Mouse (Mus musculus): ENCODE results near the gene Clasp1. TPM values are rescaled to one million over a fixed set of nuclear protein-coding genes. Genes with fewer than 3 reads are reported as not detected.

Clasp1 gene
- polyA plus RNA-seq, 1 experiment from 2014 or later, result 14.8 TPM

DNA sequence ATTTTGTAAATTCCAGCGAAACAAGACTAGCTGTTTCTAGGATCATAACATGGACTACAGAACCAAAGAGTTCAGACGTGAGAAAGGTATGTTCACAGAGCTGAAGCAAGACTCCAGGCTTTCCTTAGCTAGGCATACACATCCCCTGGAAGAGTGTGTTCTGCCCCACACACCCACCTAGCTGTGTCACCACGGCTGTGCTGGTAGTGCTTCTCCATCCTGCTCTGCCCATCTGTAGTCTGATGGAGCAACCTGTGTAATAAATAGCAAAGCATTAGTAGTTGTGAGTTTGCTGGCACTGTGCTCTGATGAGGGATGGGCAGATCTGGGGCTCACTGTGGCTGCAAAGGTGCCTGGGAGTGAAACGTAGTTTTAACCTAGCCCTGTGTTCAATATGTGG, 163.2 kb downstream of the Clasp1 start:
- no peak for DNase-seq (ENCODE audit: low spot score)
- Histone ChIP-seq H3K9me3 (ENCODE audit: low read length) (no peaks in the 10 kb centered on the region), H3K36me3 (ENCODE audit: insufficient read depth, low read length) (peaks cover 37% of the 10 kb centered on the region), H3K4me2 (replicated peaks; ENCODE audit: low read depth, low read length) (no peak overlapping the region), H3K27ac (ENCODE audit: low read length) (no peak overlapping the region), H3K27me3 (replicated peaks; ENCODE audit: insufficient read depth, low read length) (no peaks in the 10 kb centered on the region), H3K4me1 (ENCODE audit: insufficient read depth, low read depth, low read length) (no peaks in the 10 kb centered on the region), H3K4me3 (ENCODE audit: low read depth, low read length) (no peak overlapping the region), H3K9ac (replicated peaks; ENCODE audit: low read depth) (no peak overlapping the region)
- 81% methylated on average over 4 of the region's 4 CpGs for WGBS
- TF ChIP-seq CTCF (IDR thresholded peaks at IDR 0.05) (no peak), EP300 (IDR thresholded peaks at IDR 0.05) (no peak)
- ATAC-seq, result no peak

DNA sequence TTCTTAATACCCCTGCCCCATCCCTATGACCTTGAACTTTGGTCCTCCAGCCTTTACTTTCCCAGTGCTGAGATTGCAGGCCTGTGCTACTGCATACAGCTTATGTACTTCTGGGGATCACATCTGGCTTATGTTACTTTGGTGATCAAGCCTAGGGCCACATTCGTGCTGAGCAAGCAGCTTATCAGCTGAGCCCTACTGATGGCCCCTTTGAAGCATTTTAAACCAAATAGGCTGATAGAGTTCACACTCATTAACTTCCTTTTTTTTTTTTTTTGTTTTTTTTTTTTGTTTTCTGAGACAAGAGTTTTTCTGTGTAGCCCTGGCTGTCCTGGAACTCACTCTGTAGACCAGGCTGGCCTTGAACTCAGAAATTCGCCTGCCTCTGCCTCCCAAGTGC, 164.2 kb downstream of the Clasp1 start:
- Histone ChIP-seq H3K27me3 (replicated peaks; ENCODE audit: insufficient read depth, low read length) (no peaks in the 10 kb centered on the region), H3K4me3 (ENCODE audit: low read depth, low read length) (no peak overlapping the region), H3K36me3 (ENCODE audit: insufficient read depth, low read length) (peaks cover 37% of the 10 kb centered on the region), H3K4me2 (replicated peaks; ENCODE audit: low read depth, low read length) (no peak overlapping the region), H3K4me1 (ENCODE audit: insufficient read depth, low read depth, low read length) (no peaks in the 10 kb centered on the region), H3K27ac (ENCODE audit: low read length) (no peak overlapping the region), H3K9ac (replicated peaks; ENCODE audit: low read depth) (no peak overlapping the region), H3K9me3 (ENCODE audit: low read length) (no peaks in the 10 kb centered on the region)
- TF ChIP-seq CTCF (IDR thresholded peaks at IDR 0.05) (no peak), EP300 (IDR thresholded peaks at IDR 0.05) (no peak)
- ATAC-seq (no peak), DNase-seq (ENCODE audit: low spot score) (no peak)
- 78% methylated on average over 2 of the region's 2 CpGs for WGBS

DNA sequence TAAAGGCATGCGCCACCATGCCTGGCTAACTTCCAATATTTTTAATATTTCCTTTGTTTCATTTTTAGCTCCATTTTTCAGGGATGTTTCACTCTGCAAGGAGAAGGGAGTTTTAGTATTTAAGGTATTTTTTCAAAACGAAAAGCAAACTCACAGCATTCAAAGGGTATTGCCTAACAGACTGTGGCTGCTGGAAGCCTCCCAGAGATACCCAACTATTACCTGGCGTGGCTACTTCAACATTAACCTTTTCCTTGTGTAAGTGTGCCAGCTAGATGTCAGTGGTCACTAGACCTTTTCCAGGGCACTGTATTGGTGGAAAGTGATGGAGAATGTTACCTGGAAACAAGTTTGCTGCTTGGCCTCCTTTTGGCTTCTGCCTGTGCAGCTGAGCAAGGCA, 164.6 kb downstream of the Clasp1 start:
- H3K9me3 ChIP-seq (ENCODE audit: low read length), result no peaks in the 10 kb centered on the region
- no peak overlapping the region for H3K27ac ChIP-seq (ENCODE audit: low read length)
- H3K4me2 ChIP-seq (replicated peaks; ENCODE audit: low read depth, low read length), result no peak overlapping the region
- no peaks in the 10 kb centered on the region for H3K27me3 ChIP-seq (replicated peaks; ENCODE audit: insufficient read depth, low read length)
- TF ChIP-seq CTCF (IDR thresholded peaks at IDR 0.05) (no peak), EP300 (IDR thresholded peaks at IDR 0.05) (no peak)
- peaks cover 37% of the 10 kb centered on the region for H3K36me3 ChIP-seq (ENCODE audit: insufficient read depth, low read length)
- H3K9ac ChIP-seq (replicated peaks; ENCODE audit: low read depth), result no peak overlapping the region
- H3K4me1 ChIP-seq (ENCODE audit: insufficient read depth, low read depth, low read length), result no peaks in the 10 kb centered on the region
- no peak overlapping the region for H3K4me3 ChIP-seq (ENCODE audit: low read depth, low read length)
- peak; percentile 33; the same call in 1 of the 2 replicates for ATAC-seq
- WGBS, result 68% methylated on average over 3 of the region's 3 CpGs
- peak; percentile 24 for DNase-seq (ENCODE audit: low spot score)

DNA sequence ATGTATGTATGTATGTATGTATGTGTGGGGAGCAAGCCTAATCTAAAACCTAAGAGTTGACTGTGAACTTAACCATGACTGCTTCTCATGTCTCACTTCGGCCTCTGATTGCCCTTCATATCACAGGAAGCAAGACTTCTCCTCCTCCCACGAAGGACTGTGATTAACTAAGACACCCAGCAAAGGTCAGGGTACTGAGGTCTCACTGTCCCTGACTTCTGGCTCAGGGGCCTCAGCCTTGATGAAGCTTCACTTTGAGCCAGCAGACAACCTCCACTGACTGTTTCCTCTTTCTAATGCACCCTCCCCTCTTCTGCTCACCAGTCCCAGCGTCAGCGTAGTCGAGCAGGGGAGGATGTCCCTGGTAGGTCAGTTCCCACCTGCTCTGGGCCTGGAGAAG, 166.1 kb downstream of the Clasp1 start:
- H3K4me1 ChIP-seq (ENCODE audit: insufficient read depth, low read depth, low read length), result no peaks in the 10 kb centered on the region
- DNase-seq (ENCODE audit: low spot score) (no peak), ATAC-seq (no peak)
- H3K36me3 ChIP-seq (ENCODE audit: insufficient read depth, low read length), result peaks cover 34% of the 10 kb centered on the region
- no peak overlapping the region for H3K27ac ChIP-seq (ENCODE audit: low read length)
- no peak overlapping the region for H3K4me2 ChIP-seq (replicated peaks; ENCODE audit: low read depth, low read length)
- H3K9me3 ChIP-seq (ENCODE audit: low read length), result no peaks in the 10 kb centered on the region
- no peak overlapping the region for H3K9ac ChIP-seq (replicated peaks; ENCODE audit: low read depth)
- no peak for TF ChIP-seq CTCF (IDR thresholded peaks at IDR 0.05)
- H3K4me3 ChIP-seq (ENCODE audit: low read depth, low read length), result no peak overlapping the region
- no peaks in the 10 kb centered on the region for H3K27me3 ChIP-seq (replicated peaks; ENCODE audit: insufficient read depth, low read length)
- WGBS, result 78% methylated on average over 5 of the region's 5 CpGs

DNA sequence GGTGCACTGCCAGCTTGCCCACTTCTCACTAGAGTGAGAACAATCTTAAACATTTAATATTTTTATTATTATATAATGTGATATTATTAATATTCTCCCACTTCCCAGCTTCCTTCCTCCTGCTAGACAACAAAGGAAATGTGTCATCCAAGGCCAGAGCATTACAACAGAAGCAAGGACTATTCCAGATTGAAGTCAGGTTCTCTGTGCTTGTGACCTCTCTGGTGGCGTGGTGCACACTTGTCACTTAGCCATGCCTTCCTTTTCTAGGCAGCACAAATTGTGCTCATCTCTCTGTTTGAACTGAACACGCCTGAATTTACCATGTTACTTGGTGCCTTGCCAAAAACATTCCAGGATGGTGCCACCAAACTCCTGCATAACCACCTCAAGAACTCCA, 170.9 kb downstream of the Clasp1 start:
- ATAC-seq, result no peak
- Histone ChIP-seq H3K9me3 (ENCODE audit: low read length) (no peaks in the 10 kb centered on the region), H3K36me3 (ENCODE audit: insufficient read depth, low read length) (peaks cover 42% of the 10 kb centered on the region), H3K4me1 (ENCODE audit: insufficient read depth, low read depth, low read length) (no peaks in the 10 kb centered on the region), H3K27me3 (replicated peaks; ENCODE audit: insufficient read depth, low read length) (no peaks in the 10 kb centered on the region), H3K9ac (replicated peaks; ENCODE audit: low read depth) (no peak overlapping the region), H3K4me3 (ENCODE audit: low read depth, low read length) (no peak overlapping the region), H3K27ac (ENCODE audit: low read length) (no peak overlapping the region), H3K4me2 (replicated peaks; ENCODE audit: low read depth, low read length) (no peak overlapping the region)
- TF ChIP-seq EP300 (IDR thresholded peaks at IDR 0.05) (no peak), CTCF (IDR thresholded peaks at IDR 0.05) (no peak)
- DNase-seq (ENCODE audit: low spot score), result no peak
- 68% methylated on average over 2 of the region's 2 CpGs for WGBS

DNA sequence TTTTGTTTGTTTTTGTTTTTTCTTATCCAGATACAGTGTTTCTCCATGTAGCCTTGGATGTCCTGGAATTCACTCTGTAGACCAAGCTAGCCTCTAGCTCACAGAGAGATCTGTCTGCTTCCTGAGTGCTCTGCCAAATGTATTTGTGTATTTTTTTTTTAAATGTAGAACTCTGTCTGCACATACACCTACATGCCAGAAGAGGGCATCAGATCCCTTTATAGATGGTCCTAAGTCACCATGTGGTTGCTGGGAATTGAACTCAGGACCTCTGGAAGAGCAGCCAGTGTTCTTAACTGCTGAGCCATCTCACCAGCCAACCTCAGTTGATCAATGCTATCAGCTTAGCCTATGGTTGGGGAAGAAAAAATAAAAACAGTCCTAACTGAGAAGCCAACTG, 175.7 kb downstream of the Clasp1 start:
- DNase-seq (ENCODE audit: low spot score) (peak; percentile 33), ATAC-seq (no peak)
- TF ChIP-seq CTCF (IDR thresholded peaks at IDR 0.05) (peak; percentile 60), EP300 (IDR thresholded peaks at IDR 0.05) (no peak)
- Histone ChIP-seq H3K27me3 (replicated peaks; ENCODE audit: insufficient read depth, low read length) (no peaks in the 10 kb centered on the region), H3K9me3 (ENCODE audit: low read length) (no peaks in the 10 kb centered on the region), H3K4me1 (ENCODE audit: insufficient read depth, low read depth, low read length) (no peaks in the 10 kb centered on the region), H3K27ac (ENCODE audit: low read length) (no peak overlapping the region), H3K4me3 (ENCODE audit: low read depth, low read length) (no peak overlapping the region), H3K4me2 (replicated peaks; ENCODE audit: low read depth, low read length) (no peak overlapping the region), H3K9ac (replicated peaks; ENCODE audit: low read depth) (no peak overlapping the region), H3K36me3 (ENCODE audit: insufficient read depth, low read length) (peaks cover 34% of the 10 kb centered on the region; the same call in 1 of the 2 replicates)

DNA sequence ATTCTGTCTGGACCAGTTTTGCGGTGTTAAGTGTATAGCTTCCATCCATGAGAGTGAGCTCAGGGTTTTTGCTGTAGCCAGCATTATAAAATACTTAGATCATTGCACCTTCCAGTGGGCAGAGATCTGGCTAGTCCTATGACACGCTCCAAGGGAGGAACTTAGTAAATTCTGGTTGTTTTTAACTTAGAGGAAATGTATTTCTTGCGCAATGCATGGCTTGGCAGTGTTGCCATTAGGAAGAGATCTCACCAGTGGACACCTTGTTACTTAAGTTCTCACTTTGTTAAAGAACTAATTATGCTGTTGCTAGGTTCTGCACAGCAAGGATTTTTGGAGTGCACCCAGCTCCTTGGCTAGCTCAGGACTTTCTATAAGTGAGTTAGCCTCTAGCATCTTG, 178.8 kb downstream of the Clasp1 start:
- DNase-seq (ENCODE audit: low spot score) (no peak), ATAC-seq (no peak)
- Histone ChIP-seq H3K27me3 (replicated peaks; ENCODE audit: insufficient read depth, low read length) (no peaks in the 10 kb centered on the region), H3K9me3 (ENCODE audit: low read length) (no peaks in the 10 kb centered on the region), H3K36me3 (ENCODE audit: insufficient read depth, low read length) (peaks cover 24% of the 10 kb centered on the region; the same call in 1 of the 2 replicates), H3K4me3 (ENCODE audit: low read depth, low read length) (no peak overlapping the region), H3K4me1 (ENCODE audit: insufficient read depth, low read depth, low read length) (no peaks in the 10 kb centered on the region), H3K4me2 (replicated peaks; ENCODE audit: low read depth, low read length) (no peak overlapping the region), H3K9ac (replicated peaks; ENCODE audit: low read depth) (no peak overlapping the region), H3K27ac (ENCODE audit: low read length) (no peak overlapping the region)
- WGBS, result 90% methylated on average over 3 of the region's 3 CpGs
- TF ChIP-seq CTCF (IDR thresholded peaks at IDR 0.05), result no peak
- no peak for TF ChIP-seq EP300 (IDR thresholded peaks at IDR 0.05)
